Mouse (Mus musculus) adrenal gland, adult 2 months (tissue): ENCODE results near the gene Plscr1. TPM values are rescaled to one million over a fixed set of nuclear protein-coding genes. Genes with fewer than 3 reads are reported as not detected.

Source experiments
- DNase-seq: peaks from one replicate; pipeline ENCODE4 v3.0.0; 2021
- polyA plus RNA-seq: library from polyadenylated mRNA; depleted of rRNA; stranded (reverse); fragments of >200 nt; gene quantifications from 2 replicates; pipeline ENCODE4 v1.2.3, GENCODE M21; 2012
- total RNA-seq, 2 experiments: library from RNA; stranded (reverse); gene quantifications; 2 replicates each; pipeline ENCODE4 v1.2.3; 2021

Gene Plscr1
- total and polyA plus RNA-seq, 3 experiments, result 7.2 to 19.1 (median 11.2) TPM

GRCm38 (mm10) chr9:92253585-92254321, 4.2 kb downstream of the Plscr1 start:
- no peak for DNase-seq

DNA sequence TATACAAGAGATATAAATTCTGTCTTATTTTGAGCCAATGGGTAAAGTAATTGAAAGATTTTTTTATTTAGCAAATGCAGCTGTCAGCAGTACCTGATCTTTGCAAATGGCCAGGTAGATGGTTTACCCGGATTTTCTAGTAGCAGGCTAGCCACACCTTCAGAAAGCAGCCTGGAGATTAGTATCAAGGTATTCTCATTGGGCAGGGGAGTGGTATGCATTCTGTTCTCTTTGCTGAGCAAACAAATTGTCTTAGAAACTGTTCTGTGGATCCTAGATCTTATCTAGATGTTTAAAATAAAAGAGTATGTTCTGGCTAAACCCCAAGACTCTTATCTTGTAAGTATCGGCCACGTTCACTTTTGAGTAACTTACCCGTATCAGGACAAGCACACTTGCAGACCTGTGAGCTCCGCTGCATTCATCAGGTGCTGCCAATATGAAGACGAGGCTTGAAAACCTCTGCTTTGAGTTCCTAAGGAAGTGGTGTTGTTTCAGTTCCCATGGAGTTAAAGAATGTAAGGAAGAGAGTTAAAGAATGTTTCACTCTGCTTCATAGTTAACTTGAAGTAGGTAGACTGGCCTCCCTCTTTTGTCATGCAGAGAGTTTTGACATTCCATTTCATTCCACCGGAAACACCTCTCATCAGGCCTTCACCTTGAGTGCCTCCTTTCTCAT, 11.1 kb downstream of the Plscr1 start:
- no peak for DNase-seq

DNA sequence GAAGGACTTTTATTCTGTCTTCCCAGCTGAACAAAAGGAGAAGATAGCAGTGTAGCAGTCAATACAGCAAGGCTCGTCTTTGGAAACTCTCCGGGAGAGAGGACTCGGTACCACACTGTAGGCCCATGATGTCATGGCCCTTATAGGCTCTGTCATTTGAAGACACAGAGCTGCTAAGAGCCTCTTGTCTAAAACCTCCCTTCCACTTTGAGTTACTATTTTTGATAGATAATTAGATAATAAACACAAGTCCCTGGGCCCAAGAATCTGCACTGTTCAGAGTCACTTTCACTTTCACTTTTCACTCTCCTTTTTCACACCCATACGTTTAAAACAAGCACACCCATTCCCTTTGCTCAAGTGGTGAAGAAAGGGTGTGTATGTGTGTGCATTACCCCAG, 16.2 kb downstream of the Plscr1 start:
- no peak for DNase-seq

DNA sequence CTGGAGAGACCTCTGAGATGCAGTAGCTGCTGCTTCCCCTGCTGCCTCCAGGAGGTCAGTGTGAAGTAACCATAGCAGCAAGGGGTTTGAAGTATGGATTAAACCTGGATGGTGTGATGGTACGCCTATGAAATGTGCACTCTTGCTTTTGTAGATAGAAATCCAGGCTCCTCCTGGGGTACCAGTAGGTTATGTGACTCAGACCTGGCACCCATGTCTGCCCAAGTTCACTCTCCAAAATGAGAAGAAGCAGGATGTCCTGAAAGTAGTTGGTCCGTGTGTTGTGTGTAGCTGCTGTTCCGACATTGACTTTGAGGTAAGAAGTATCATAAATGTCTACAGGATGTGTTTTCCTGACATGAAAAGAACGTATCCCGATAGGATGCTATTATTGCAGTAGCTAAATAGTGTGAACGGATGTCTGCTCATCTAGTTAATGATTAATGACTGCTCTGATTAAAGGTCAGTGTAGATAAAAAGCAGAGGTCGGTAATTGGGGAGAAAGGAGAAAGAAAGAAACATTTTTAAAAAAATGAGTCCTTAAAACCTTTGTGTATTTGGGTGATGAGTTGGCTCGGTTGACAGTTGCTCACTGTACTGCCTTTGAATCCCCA, 17.1 kb downstream of the Plscr1 start:
- DNase-seq, result no peak

GRCm38 (mm10) chr9:92267732-92268131, 18.2 kb downstream of the Plscr1 start:
- no peak for DNase-seq

- no peak for DNase-seq
Measured at GRCm38 (mm10) chr9:92269829-92270404, 20.4 kb downstream of the Plscr1 start.

DNA sequence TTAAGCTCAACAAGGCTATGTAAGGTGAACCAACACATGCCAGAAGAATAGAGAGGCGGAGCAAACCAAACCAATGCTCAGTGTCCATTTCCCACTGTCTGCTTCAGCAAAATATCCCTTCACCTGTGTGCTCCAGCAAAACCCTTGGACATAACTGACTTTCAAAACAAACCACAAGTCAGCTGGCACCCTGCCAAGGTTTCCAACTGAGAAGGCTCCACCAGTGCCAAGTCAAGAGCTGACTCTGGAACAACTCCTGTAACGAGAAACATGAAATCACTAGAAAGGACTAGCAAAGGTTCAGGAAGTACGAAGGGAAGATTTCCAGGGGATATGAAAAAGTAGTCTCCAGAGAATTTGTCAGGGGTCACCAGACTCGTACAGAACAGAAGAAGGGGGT, 21.4 kb downstream of the Plscr1 start:
- peak; percentile 81 for DNase-seq

DNA sequence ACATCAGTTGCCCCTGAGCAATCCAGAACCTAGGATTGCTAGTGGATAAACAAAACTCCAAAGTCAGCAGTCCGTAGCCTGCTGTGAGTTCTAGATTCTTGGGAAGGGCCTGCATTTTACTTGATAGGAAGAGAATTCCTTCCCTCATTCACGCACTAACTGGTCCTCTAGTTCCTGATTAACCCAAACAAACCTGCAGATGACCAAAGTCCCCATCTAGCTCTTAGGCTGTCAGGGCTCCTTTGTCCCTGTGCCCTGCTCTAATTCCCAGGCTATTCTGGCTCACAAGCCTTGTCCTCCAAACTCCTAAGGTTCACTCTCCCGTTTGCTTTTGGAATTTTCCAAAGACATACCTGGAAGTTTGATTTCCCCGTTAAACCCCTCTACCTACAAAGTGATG, 23.1 kb downstream of the Plscr1 start:
- no peak for DNase-seq

GRCm38 (mm10) chr9:92273271-92273670, 23.7 kb downstream of the Plscr1 start:
- DNase-seq, result no peak

- DNase-seq, result no peak
Measured at GRCm38 (mm10) chr9:92273956-92274762, 24.6 kb downstream of the Plscr1 start.

DNA sequence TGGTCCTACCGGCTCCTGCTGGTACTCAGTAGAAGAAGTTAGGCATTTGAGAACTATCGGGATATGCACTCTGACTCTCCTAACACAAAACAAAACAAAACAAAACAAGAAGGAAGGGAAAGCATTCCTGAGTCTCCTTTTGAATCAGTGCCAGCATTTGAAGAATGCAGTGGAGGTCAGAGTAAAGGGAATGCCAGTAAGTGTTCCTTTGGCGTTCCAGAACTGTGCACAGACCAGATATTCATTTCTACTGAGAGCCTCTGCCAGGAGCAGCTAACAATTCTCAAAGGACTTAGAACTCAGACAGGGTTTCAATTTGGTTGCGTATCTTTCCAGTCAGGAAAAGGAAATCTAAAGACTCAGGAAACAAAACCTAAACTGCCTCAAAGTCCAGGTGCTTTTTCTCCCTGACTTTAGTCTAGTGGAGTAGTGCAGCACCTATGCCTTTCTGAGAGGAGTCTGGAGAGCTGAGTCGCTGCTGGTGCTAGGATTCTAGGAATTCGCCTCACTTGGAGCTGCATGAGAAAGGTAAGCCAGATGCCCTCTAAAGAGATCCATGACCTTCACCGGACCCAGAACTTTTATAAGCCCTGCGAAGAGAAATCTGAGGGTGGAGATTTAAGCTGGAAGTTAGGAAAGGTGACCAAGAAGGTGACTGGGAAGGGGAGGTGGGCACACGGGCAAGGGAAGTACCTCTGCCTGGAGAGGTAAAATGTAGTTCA, 26.1 kb downstream of the Plscr1 start, which contains the start of gene Plscr2:
Gene Plscr2, plus strand, starts transcription at position 117 of the 722 bp plus-strand sequence.
- peak; percentile 45 for DNase-seq

GRCm38 (mm10) chr9:92276360-92276759, 26.8 kb downstream of the Plscr1 start:
- no peak for DNase-seq

GRCm38 (mm10) chr9:92280048-92280447, 30.5 kb downstream of the Plscr1 start:
- DNase-seq, result no peak

- no peak for DNase-seq
Measured at GRCm38 (mm10) chr9:92282563-92283171, 33.1 kb downstream of the Plscr1 start.

- no peak for DNase-seq
Measured at GRCm38 (mm10) chr9:92289675-92290074, 40.1 kb downstream of the Plscr1 start.

GRCm38 (mm10) chr9:92292169-92292568, 42.6 kb downstream of the Plscr1 start:
- DNase-seq, result no peak

DNA sequence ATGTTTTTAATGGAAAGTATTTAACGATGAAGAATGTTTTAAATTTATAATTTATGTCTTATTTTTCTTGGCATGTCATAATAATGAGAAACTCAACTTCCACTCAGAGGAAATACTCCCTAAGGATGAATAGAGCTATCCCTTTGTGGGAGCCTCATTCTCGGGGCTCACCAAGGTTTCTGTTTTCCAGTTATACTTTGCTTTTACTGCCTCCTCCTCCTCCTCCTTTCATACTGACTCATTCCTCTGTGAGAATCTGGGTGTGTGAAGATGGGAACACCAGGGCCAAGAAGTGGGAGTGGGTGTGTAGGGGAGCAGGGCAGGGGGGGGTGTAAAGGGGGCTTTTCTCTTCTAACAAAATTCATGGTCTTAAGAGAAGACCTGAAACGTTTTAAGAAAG, 43.4 kb downstream of the Plscr1 start:
- no peak for DNase-seq

- no peak for DNase-seq
Measured at GRCm38 (mm10) chr9:92293560-92294548, 44.3 kb downstream of the Plscr1 start.

DNA sequence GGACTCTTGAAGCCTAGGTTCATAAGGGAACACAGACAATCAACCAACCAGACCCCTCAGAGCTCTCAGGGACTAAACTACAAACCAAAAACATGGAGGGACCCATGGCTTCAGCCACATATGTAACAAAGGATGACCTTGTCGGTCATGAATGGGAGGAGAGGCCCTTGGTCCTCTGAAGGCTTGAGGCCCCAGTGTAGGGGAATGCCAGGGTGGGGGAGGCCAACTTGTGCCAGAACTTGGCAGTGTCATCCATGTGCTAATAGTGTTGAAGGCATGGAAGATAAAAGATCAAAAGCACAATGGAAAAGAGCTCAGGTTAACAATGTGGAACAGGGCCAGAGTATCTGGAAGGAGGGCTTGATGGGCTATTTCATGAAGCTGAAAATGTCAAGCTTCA, 48.7 kb downstream of the Plscr1 start:
- DNase-seq, result no peak
